Mouse (Mus musculus): ENCODE results near the gene Eva1b.

Eva1b gene

GRCm38 (mm10) chr4:126147533-126148160 is at the start of gene Eva1b:
TSS of gene Eva1b (plus strand) at chr4:126147744.
- no peak for DNase-seq (ENCODE audit: low read depth in 1 of 2, low spot score in 2 of 2)

GRCm38 (mm10) chr4:126099365-126099764 is 48.2 kb upstream of the Eva1b start:
- DNase-seq (ENCODE audit: low read depth in 1 of 2, low spot score in 2 of 2) = no peak

GRCm38 (mm10) chr4:126100764-126101163 is 46.8 kb upstream of the Eva1b start:
- no peak for DNase-seq (ENCODE audit: low read depth in 1 of 2, low spot score in 2 of 2)

- DNase-seq (ENCODE audit: low read depth in 1 of 2, low spot score in 2 of 2) = peak; percentile 47 to 64
Observed at GRCm38 (mm10) chr4:126102061-126102841, 45.3 kb upstream of the Eva1b start.

GRCm38 (mm10) chr4:126103057-126103581 is 44.4 kb upstream of the Eva1b start:
- DNase-seq (ENCODE audit: low read depth in 1 of 2, low spot score in 2 of 2) = peak; percentile 88 to 95

- peak; percentile 89 to 93 for DNase-seq (ENCODE audit: low read depth in 1 of 2, low spot score in 2 of 2)
Observed at GRCm38 (mm10) chr4:126103590-126104068, 43.9 kb upstream of the Eva1b start, which contains the start of gene Stk40. TSS of gene Stk40 (plus strand) at chr4:126103957.

GRCm38 (mm10) chr4:126104261-126105075 is 43.1 kb upstream of the Eva1b start:
- DNase-seq (ENCODE audit: low read depth in 1 of 2, low spot score in 2 of 2) = peak in 1 of 2 experiments; percentile 22

- DNase-seq (ENCODE audit: low read depth in 1 of 2, low spot score in 2 of 2) = no peak
Observed at GRCm38 (mm10) chr4:126105131-126105783, 42.3 kb upstream of the Eva1b start.

- DNase-seq (ENCODE audit: low read depth in 1 of 2, low spot score in 2 of 2) = no peak
Observed at GRCm38 (mm10) chr4:126108061-126108740, 39.3 kb upstream of the Eva1b start.

GRCm38 (mm10) chr4:126109613-126110373 is 37.8 kb upstream of the Eva1b start:
- DNase-seq (ENCODE audit: low read depth in 1 of 2, low spot score in 2 of 2) = no peak

GRCm38 (mm10) chr4:126110374-126111152 is 37.0 kb upstream of the Eva1b start:
- DNase-seq (ENCODE audit: low read depth in 1 of 2, low spot score in 2 of 2) = peak; percentile 63 to 73

GRCm38 (mm10) chr4:126111153-126111549 is 36.4 kb upstream of the Eva1b start:
- DNase-seq (ENCODE audit: low read depth in 1 of 2, low spot score in 2 of 2) = no peak

GRCm38 (mm10) chr4:126113243-126113642 is 34.3 kb upstream of the Eva1b start:
- DNase-seq (ENCODE audit: low read depth in 1 of 2, low spot score in 2 of 2) = no peak

- DNase-seq (ENCODE audit: low read depth in 1 of 2, low spot score in 2 of 2) = peak in 1 of 2 experiments; percentile 52
Observed at GRCm38 (mm10) chr4:126113943-126114342, 33.6 kb upstream of the Eva1b start.

GRCm38 (mm10) chr4:126115411-126115810 is 32.1 kb upstream of the Eva1b start:
- no peak for DNase-seq (ENCODE audit: low read depth in 1 of 2, low spot score in 2 of 2)

- DNase-seq (ENCODE audit: low read depth in 1 of 2, low spot score in 2 of 2) = no peak
Observed at GRCm38 (mm10) chr4:126115871-126116521, 31.5 kb upstream of the Eva1b start.

- no peak for DNase-seq (ENCODE audit: low read depth in 1 of 2, low spot score in 2 of 2)
Observed at GRCm38 (mm10) chr4:126117116-126117515, 30.4 kb upstream of the Eva1b start.

- no peak for DNase-seq (ENCODE audit: low read depth in 1 of 2, low spot score in 2 of 2)
Observed at GRCm38 (mm10) chr4:126118651-126119050, 28.9 kb upstream of the Eva1b start.

All from monocyte, adult 2 months (primary cell).